Mouse (Mus musculus): ENCODE measurements around the gene Fam217a. TPM values are rescaled to one million over a fixed set of nuclear protein-coding genes. Genes with fewer than 3 reads are reported as not detected.
"Not testable (repeated sequence)": the region's sequence is repeated elsewhere in the genome, so short reads cannot be mapped to it uniquely, and the experiment has no call there.

Gene Fam217a
- polyA plus RNA-seq, 1 experiment from 2014 or later: 1.2 TPM

DNA sequence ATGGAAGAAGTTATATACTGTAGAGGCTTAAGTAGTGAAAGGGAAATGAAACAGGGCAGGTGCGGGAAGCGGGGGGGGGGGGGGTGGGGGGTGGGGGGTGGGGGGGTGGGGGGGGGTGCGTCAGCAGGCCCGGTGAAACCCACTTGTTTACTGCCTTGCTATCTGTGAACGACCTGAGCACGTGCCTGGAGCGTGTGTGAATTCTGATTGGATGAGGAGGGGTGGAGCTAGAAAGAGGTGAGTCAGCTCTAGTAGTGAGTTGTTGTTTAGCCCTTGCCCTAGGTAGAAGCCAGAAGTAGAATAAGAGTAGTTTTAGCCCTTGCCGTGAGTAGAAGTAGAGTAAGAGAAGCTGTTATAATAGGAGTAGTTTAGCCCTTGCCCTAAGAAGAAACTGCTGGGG lies 62.9 kb downstream of the Fam217a start:
- H3K36me3 ChIP-seq (replicated peaks); H3K27me3 ChIP-seq (replicated peaks); ATAC-seq (replicated peaks); H3K4me3 ChIP-seq; H3K4me1 ChIP-seq; H3K4me2 ChIP-seq; H3K27ac ChIP-seq; H3K9ac ChIP-seq; H3K9me3 ChIP-seq: not testable (repeated sequence)
- 74% methylated on average over 7 of the region's 8 CpGs for WGBS

Other genes starting within 250 kb of the Fam217a start
- 0.13 TPM in 1 of 2 replicates, not detected in the other for gene Fam50b, start 189.5 kb downstream of the Fam217a start, polyA plus RNA-seq (2015; fragmentation: Nextera tagmentation; extraction: Ambion mirVana)
- gene Prpf4b, start 49.0 kb downstream of the Fam217a start, polyA plus RNA-seq (2015; fragmentation: Nextera tagmentation; extraction: Ambion mirVana): 63.3 and 69.4 TPM in 2 replicates
- gene 4933417A18Rik, start 99 bp upstream of the Fam217a start, polyA plus RNA-seq (2015; fragmentation: Nextera tagmentation; extraction: Ambion mirVana): not detected in 2 replicates
- 0.25 and 0.34 TPM in 2 replicates for gene Eci3, start 39.5 kb upstream of the Fam217a start, polyA plus RNA-seq (2015; fragmentation: Nextera tagmentation; extraction: Ambion mirVana)
- 92.6 and 101 TPM in 2 replicates for gene Eci2, start 102.8 kb upstream of the Fam217a start, polyA plus RNA-seq (2015; fragmentation: Nextera tagmentation; extraction: Ambion mirVana)